Mouse (Mus musculus) MEL (cell line): ENCODE results near the gene Nxnl1. TPM values are rescaled to one million over a fixed set of nuclear protein-coding genes. Genes with fewer than 3 reads are reported as not detected.
A peak's percentile ranks its signal among the peaks of the same experiment; 100 is the strongest.

ENCODE experiments used
- DNase-seq: peaks from one replicate; pipeline ENCODE4 v3.0.0; 2011; ENCODE audit warnings: low read depth, low spot score
- H3K27ac ChIP-seq: 2 replicates; pipeline ENCODE4 v1.5.1; 2012; ENCODE audit warnings: low read depth, mild to moderate bottlenecking, control low read depth, low read length, moderate library complexity; ENCODE audit not compliant: control insufficient read depth
- H3K27me3 ChIP-seq, 2 experiments: fragments of 150-350 bp in 1 of 2; sonication (generic) in 1 of 2; 2 replicates each; pipeline ENCODE4 v1.6.1; 2012; ENCODE audit warnings: low read length in 2 of 2, mild to moderate bottlenecking in 2 of 2, improper control_type of control experiment in 1 of 2, moderate library complexity in 1 of 2; ENCODE audit not compliant: insufficient read depth in 2 of 2, control insufficient read depth in 1 of 2
- H3K36me3 ChIP-seq, 2 experiments: 2 replicates each; pipeline ENCODE4 v1.6.1; 2012 to 2014; ENCODE audit warnings: low read length in 2 of 2, improper control_type of control experiment in 1 of 2, inconsistent platforms in 1 of 2, mild to moderate bottlenecking in 1 of 2; ENCODE audit not compliant: insufficient read depth in 2 of 2, control insufficient read depth in 1 of 2
- H3K4me1 ChIP-seq, 2 experiments: fragments of 150-350 bp in 1 of 2; sonication (generic) in 1 of 2; 2 replicates each; pipeline ENCODE4 v1.6.1; 2012; ENCODE audit warnings: low read length in 2 of 2, improper control_type of control experiment in 1 of 2, mild to moderate bottlenecking in 1 of 2; ENCODE audit not compliant: insufficient read depth in 2 of 2, control insufficient read depth in 1 of 2
- H3K4me3 ChIP-seq, 2 experiments: fragments of 150-350 bp in 1 of 2; sonication (generic) in 1 of 2; 2 replicates each; pipeline ENCODE4 v1.5.1; 2012; ENCODE audit warnings: low read depth in 2 of 2, low read length in 2 of 2, mild to moderate bottlenecking in 2 of 2, moderate library complexity in 2 of 2, control low read depth in 1 of 2, improper control_type of control experiment in 1 of 2; ENCODE audit not compliant: control insufficient read depth in 1 of 2, insufficient read depth in 1 of 2
- H3K79me2 ChIP-seq: 2 replicates; pipeline ENCODE4 v1.6.1; 2012; ENCODE audit warnings: mild to moderate bottlenecking, low read length, moderate library complexity; ENCODE audit not compliant: control insufficient read depth, poor library complexity, insufficient read depth
- H3K9ac ChIP-seq: 2 replicates; pipeline ENCODE4 v1.6.1; 2012; ENCODE audit warnings: low read depth, mild to moderate bottlenecking, control low read depth, low read length, moderate library complexity; ENCODE audit not compliant: control insufficient read depth, poor library complexity, severe bottlenecking
- H3K9me3 ChIP-seq: fragments of 150-350 bp; sonication (generic); replicated peaks from 2 replicates; pipeline ENCODE4 v1.6.1; 2012; ENCODE audit warnings: mild to moderate bottlenecking, low read length, improper control_type of control experiment, moderate library complexity; ENCODE audit not compliant: insufficient read depth
- CHD1 ChIP-seq: IDR thresholded peaks from 2 replicates; pipeline ENCODE4 v1.6.1; 2012; ENCODE audit warnings: low read depth, mild to moderate bottlenecking, inconsistent platforms, low read length, improper control_type of control experiment
- CHD2 ChIP-seq: IDR thresholded peaks from 2 replicates; pipeline ENCODE4 v1.6.1; 2011; ENCODE audit warnings: low read length, improper control_type of control experiment
- CTCF ChIP-seq, 3 experiments: IDR thresholded peaks in 2 of 3; conservative IDR thresholded peaks in 1 of 3; 2 replicates each; pipeline ENCODE4 v1.5.1; 2011 to 2012; ENCODE audit warnings: low read length in 3 of 3, low read depth in 2 of 3, mild to moderate bottlenecking in 2 of 3, improper control_type of control experiment in 1 of 3, inconsistent platforms in 1 of 3, mixed read lengths in 1 of 3, moderate library complexity in 1 of 3; ENCODE audit not compliant: control insufficient read depth in 1 of 3, insufficient read depth in 1 of 3, poor library complexity in 1 of 3, severe bottlenecking in 1 of 3
- ELF1 ChIP-seq: IDR thresholded peaks from 2 replicates; pipeline ENCODE4 v1.6.1; 2014; ENCODE audit warnings: low read depth, mild to moderate bottlenecking, inconsistent platforms, low read length, improper control_type of control experiment, moderate library complexity
- EP300 ChIP-seq, 2 experiments: IDR thresholded peaks; 2 replicates each; pipeline ENCODE4 v1.6.1; 2011; ENCODE audit warnings: improper control_type of control experiment in 2 of 2, low read length in 2 of 2, low read depth in 1 of 2, mild to moderate bottlenecking in 1 of 2
- GABPA ChIP-seq: IDR thresholded peaks from 2 replicates; pipeline ENCODE4 v1.6.1; 2012; ENCODE audit warnings: low read depth, mild to moderate bottlenecking, inconsistent platforms, low read length, improper control_type of control experiment, moderate library complexity
- HCFC1 ChIP-seq: IDR thresholded peaks from 2 replicates; pipeline ENCODE4 v1.6.1; 2012; ENCODE audit warnings: low read depth, mild to moderate bottlenecking, inconsistent platforms, low read length, improper control_type of control experiment, moderate library complexity
- JUND ChIP-seq: IDR thresholded peaks from 2 replicates; pipeline ENCODE4 v1.6.1; 2011; ENCODE audit warnings: low read depth, mild to moderate bottlenecking, improper control_type of control experiment, low read length
- KAT2A ChIP-seq: conservative IDR thresholded peaks from 2 replicates; pipeline ENCODE4 v1.6.1; 2012; ENCODE audit warnings: low read depth, low read length, improper control_type of control experiment, inconsistent platforms
- MAX ChIP-seq: IDR thresholded peaks from 2 replicates; pipeline ENCODE4 v1.6.1; 2011; ENCODE audit warnings: low read length, improper control_type of control experiment
- MAZ ChIP-seq: IDR thresholded peaks from 2 replicates; pipeline ENCODE4 v1.6.1; 2012; ENCODE audit warnings: low read depth, mild to moderate bottlenecking, inconsistent platforms, low read length, improper control_type of control experiment
- MYC ChIP-seq: IDR thresholded peaks from 2 replicates; pipeline ENCODE4 v1.6.1; 2011; ENCODE audit warnings: low read depth, mild to moderate bottlenecking, low read length, improper control_type of control experiment, moderate library complexity
- NELFE ChIP-seq: IDR thresholded peaks from 2 replicates; pipeline ENCODE4 v1.6.1; 2011; ENCODE audit warnings: low read depth, low read length, improper control_type of control experiment
- RAD21 ChIP-seq: IDR thresholded peaks from 2 replicates; pipeline ENCODE4 v1.6.1; 2011; ENCODE audit warnings: mild to moderate bottlenecking, low read depth, low read length, improper control_type of control experiment
- RCOR1 ChIP-seq: IDR thresholded peaks from 2 replicates; pipeline ENCODE4 v1.6.1; 2012; ENCODE audit warnings: low read depth, mild to moderate bottlenecking, inconsistent platforms, low read length, improper control_type of control experiment
- TAL1 ChIP-seq: IDR thresholded peaks from 2 replicates; pipeline ENCODE4 v1.6.1; 2012; ENCODE audit warnings: mild to moderate bottlenecking, inconsistent platforms, low read length, moderate library complexity, mixed read lengths
- TBP ChIP-seq: IDR thresholded peaks from 2 replicates; pipeline ENCODE4 v1.8.0; 2011; ENCODE audit warnings: low read depth, low read length, improper control_type of control experiment
- UBTF ChIP-seq: IDR thresholded peaks from 2 replicates; pipeline ENCODE4 v1.6.1; 2012; ENCODE audit warnings: low read depth, mild to moderate bottlenecking, inconsistent platforms, low read length, improper control_type of control experiment, moderate library complexity, borderline replicate concordance; ENCODE audit not compliant: insufficient read depth
- USF1 ChIP-seq: IDR thresholded peaks from 2 replicates; pipeline ENCODE4 v1.6.1; 2014; ENCODE audit warnings: low read depth, mild to moderate bottlenecking, inconsistent platforms, low read length, improper control_type of control experiment, moderate library complexity
- USF2 ChIP-seq, 2 experiments: IDR thresholded peaks; 2 replicates each; pipeline ENCODE4 v1.6.1; 2011 to 2012; ENCODE audit warnings: improper control_type of control experiment in 2 of 2, low read length in 2 of 2, borderline replicate concordance in 1 of 2, inconsistent platforms in 1 of 2, low read depth in 1 of 2, mild to moderate bottlenecking in 1 of 2; ENCODE audit not compliant: insufficient read depth in 1 of 2
- ZC3H11A ChIP-seq: IDR thresholded peaks from 2 replicates; pipeline ENCODE4 v1.6.1; 2012; ENCODE audit warnings: low read depth, mild to moderate bottlenecking, inconsistent platforms, low read length, improper control_type of control experiment
- ZKSCAN1 ChIP-seq: IDR thresholded peaks from 2 replicates; pipeline ENCODE4 v1.6.1; 2012; ENCODE audit warnings: low read depth, mild to moderate bottlenecking, inconsistent platforms, low read length, improper control_type of control experiment, moderate library complexity
- ZNF384 ChIP-seq: IDR thresholded peaks from 2 replicates; pipeline ENCODE4 v1.6.1; 2012; ENCODE audit warnings: low read depth, mild to moderate bottlenecking, inconsistent platforms, low read length, improper control_type of control experiment
- polyA plus RNA-seq, 2 experiments: library from polyadenylated mRNA; stranded (reverse) in 1 of 2; unstranded in 1 of 2; fragments of >175 nt in 1 of 2; fragments of >200 nt in 1 of 2; gene quantifications; 2 replicates each; pipeline versions ENCODE4 v1.2.1 to v1.2.4; 2012; ENCODE audit warnings: low replicate concordance in 2 of 2, low read depth in 1 of 2; ENCODE audit not compliant: insufficient read length in 2 of 2, insufficient read depth in 1 of 2, missing spikeins in 1 of 2
- total RNA-seq: library from RNA; depleted of rRNA; stranded (reverse); fragments of 300-350 nt; gene quantifications from 2 replicates; pipeline ENCODE4 v1.2.3, GENCODE M21; 2012

Gene Nxnl1
- total and polyA plus RNA-seq, 3 experiments: 0.04 to 1.2 TPM; not detected in 1

DNA sequence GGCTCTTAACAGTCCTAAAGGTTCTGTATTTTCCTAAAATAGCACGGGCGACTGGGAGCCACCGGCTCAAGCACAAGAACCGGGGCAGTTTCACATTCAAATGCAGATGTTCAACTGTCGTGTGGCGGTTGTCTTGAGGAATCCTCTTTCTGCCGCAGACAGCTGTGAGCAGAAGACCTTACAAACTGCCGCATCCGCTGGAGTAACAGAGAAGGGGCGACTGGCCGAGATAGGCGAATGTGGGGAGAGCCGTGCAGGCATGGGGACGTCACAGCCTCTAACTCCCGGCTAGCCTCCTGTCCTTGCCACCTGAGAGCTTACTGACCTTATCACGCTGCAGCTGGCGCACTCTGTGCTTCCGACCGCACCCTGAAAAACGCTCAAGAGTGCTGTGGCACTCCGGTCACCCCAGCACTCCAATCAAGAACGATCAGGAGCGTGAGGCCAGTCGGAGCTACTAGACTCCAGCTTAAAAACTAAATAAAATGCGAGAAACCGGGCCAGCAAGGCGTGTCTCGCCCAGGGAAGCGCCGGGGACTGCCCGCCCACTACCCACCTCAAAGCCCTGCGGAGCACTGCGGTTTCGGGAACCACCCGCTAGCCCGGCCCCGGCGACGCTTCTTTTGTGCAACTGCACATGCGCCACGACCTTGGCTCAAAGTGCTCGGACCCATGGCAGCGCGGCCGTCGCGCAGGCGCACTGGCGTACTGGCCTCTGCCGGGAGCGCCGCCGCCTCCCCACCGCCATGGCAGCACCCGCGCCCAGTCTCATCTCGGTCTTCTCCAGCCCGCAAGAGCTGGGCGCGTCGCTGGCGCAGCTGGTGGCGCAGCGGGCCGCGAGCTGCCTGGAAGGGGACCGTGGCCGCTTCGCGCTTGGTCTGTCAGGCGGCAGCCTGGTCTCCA, 25.3 kb upstream of the Nxnl1 start, which contains the start of gene Pgls (continued):
- TF ChIP-seq GABPA (no peak), RCOR1 (0 out of 2 replicates have a peak, but pooled peaks have one; percentile 10), ZNF384 (no peak), USF1 (0 out of 2 replicates have a peak, but pooled peaks have one; percentile 10), CHD2 (no peak), ELF1 (peak; percentile 57; the same call in 1 of the 2 replicates), MAZ (no peak; the same call in 1 of the 2 replicates), CHD1 (no peak), TAL1 (peak; percentile 84), JUND (no peak), MYC (peak; percentile 56; the same call in 1 of the 2 replicates), RAD21 (no peak), ZC3H11A (no peak), EP300 (IDR thresholded peaks at IDR 0.05; ENCODE audit: low read depth in 1 of 2, low read length in 2 of 2) (peak; percentile 60 to 71), ZKSCAN1 (no peak), HCFC1 (peak; percentile 88), UBTF (no peak)
- TF ChIP-seq, all 39 proteins: peak for 18

GRCm38 (mm10) chr8:71591017-71591416, 24.6 kb upstream of the Nxnl1 start:
- Histone ChIP-seq H3K79me2 (peaks cover 21% of the 10 kb centered on the region), H3K9me3 (no peaks in the 10 kb centered on the region), H3K27ac (peak overlapping the region; percentile 93), H3K9ac (peak overlapping the region; percentile 89), H3K4me3 (peak overlapping the region; percentile 79 to 87), H3K36me3 (peaks cover 0 to 7% of the 10 kb centered on the region in 2 experiments; a peak in 3 of 4 replicates), H3K27me3 (no peaks in the 10 kb centered on the region), H3K4me1 (peaks cover 2 to 14% of the 10 kb centered on the region in 2 experiments; a peak in 3 of 4 replicates)
- no peak for DNase-seq
- TF ChIP-seq GABPA: no peak
- TF ChIP-seq USF1: no peak
- no peak for TF ChIP-seq CTCF (IDR thresholded peaks at IDR 0.05 in 2 of 3, conservative IDR thresholded peaks at IDR 0.05 in 1 of 3; ENCODE audit: control insufficient read depth in 1 of 3, insufficient read depth in 1 of 3, low read depth in 2 of 3, low read length in 3 of 3, poor library complexity in 1 of 3, severe bottlenecking in 1 of 3)
- no peak for TF ChIP-seq TBP
- no peak for TF ChIP-seq TAL1
- TF ChIP-seq MAX: no peak
- no peak for TF ChIP-seq KAT2A
- no peak for TF ChIP-seq NELFE
- TF ChIP-seq USF2 (IDR thresholded peaks at IDR 0.05; ENCODE audit: borderline replicate concordance in 1 of 2, insufficient read depth in 1 of 2, low read depth in 1 of 2, low read length in 2 of 2): no peak
